Mouse (Mus musculus) MEL (cell line): Measurements from ENCODE around the gene Dot1l.

Source experiments
- CTCF ChIP-seq, 3 experiments: IDR thresholded peaks in 2 of 3; conservative IDR thresholded peaks in 1 of 3; 2 replicates each; pipeline ENCODE4 v1.5.1; 2011 to 2012; ENCODE audit warnings: low read length in 3 of 3, low read depth in 2 of 3, mild to moderate bottlenecking in 2 of 3, improper control_type of control experiment in 1 of 3, inconsistent platforms in 1 of 3, mixed read lengths in 1 of 3, moderate library complexity in 1 of 3; ENCODE audit not compliant: control insufficient read depth in 1 of 3, insufficient read depth in 1 of 3, poor library complexity in 1 of 3, severe bottlenecking in 1 of 3
- ETS1 ChIP-seq: IDR thresholded peaks from 2 replicates; pipeline ENCODE4 v1.6.1; 2012; ENCODE audit warnings: low read depth, mild to moderate bottlenecking, inconsistent platforms, low read length, improper control_type of control experiment, moderate library complexity
- MAZ ChIP-seq: IDR thresholded peaks from 2 replicates; pipeline ENCODE4 v1.6.1; 2012; ENCODE audit warnings: low read depth, mild to moderate bottlenecking, inconsistent platforms, low read length, improper control_type of control experiment
- POLR2A ChIP-seq, 2 experiments: IDR thresholded peaks; 2 replicates each; pipeline ENCODE4 v1.6.1; 2011 to 2012; ENCODE audit warnings: low read length in 2 of 2, mild to moderate bottlenecking in 2 of 2, control low read depth in 1 of 2, improper control_type of control experiment in 1 of 2, low read depth in 1 of 2, moderate library complexity in 1 of 2; ENCODE audit not compliant: control insufficient read depth in 1 of 2, insufficient read depth in 1 of 2, poor library complexity in 1 of 2
- SIN3A ChIP-seq: IDR thresholded peaks from 2 replicates; pipeline ENCODE4 v1.6.1; 2012; ENCODE audit warnings: low read length, improper control_type of control experiment, inconsistent platforms

DNA sequence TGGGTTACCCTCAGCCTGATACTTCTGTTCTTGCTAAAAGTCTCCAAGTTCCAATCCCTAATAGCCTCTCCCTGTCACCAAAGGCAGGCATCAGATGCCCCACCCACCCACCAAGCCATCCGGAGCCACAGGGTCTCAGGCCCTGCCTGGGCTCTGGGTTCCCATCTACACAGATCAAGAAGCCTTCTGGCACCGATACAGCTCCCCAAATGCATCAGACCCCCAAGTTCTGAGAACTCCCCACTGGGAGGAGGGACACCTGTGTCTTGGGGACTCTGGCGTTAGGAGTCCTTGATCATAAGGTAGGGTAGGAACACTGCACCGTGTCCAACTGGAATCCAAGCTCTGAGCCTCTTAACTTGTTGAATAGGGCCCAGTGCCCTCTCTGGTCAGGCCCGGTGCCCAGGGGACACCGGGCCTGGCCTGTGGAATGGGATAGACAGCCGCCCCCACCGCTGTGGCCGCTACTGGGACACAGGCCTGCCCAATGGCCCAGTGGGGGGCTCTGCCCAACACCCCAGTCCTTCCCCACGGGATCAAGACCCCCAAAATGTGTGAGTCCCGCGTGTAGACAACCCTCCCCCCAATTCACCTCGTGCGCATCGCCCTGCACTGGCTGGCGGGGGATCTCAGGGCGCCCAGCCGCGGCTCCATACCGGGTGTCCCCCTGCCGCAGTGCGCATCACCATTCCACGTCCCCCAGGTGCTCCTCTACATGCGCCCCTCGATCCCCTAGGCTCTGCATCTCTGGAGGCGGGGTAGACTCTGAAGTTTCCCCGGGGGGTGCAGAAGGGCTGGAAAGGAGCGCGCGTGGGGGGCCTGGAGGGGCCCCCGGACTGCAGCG lies 88.3 kb downstream of the Dot1l start:
- TF ChIP-seq ETS1 = no peak
- TF ChIP-seq CTCF (IDR thresholded peaks at IDR 0.05 in 2 of 3, conservative IDR thresholded peaks at IDR 0.05 in 1 of 3; ENCODE audit: control insufficient read depth in 1 of 3, insufficient read depth in 1 of 3, low read depth in 2 of 3, low read length in 3 of 3, poor library complexity in 1 of 3, severe bottlenecking in 1 of 3) = no peak
- no peak for TF ChIP-seq MAZ
- TF ChIP-seq SIN3A = no peak
- no peak for TF ChIP-seq POLR2A (IDR thresholded peaks at IDR 0.05; ENCODE audit: control insufficient read depth in 1 of 2, insufficient read depth in 1 of 2, low read depth in 1 of 2, low read length in 2 of 2, poor library complexity in 1 of 2)
